ENCODE assay signal across 11 mouse cellular contexts in the genomic region with DNA sequence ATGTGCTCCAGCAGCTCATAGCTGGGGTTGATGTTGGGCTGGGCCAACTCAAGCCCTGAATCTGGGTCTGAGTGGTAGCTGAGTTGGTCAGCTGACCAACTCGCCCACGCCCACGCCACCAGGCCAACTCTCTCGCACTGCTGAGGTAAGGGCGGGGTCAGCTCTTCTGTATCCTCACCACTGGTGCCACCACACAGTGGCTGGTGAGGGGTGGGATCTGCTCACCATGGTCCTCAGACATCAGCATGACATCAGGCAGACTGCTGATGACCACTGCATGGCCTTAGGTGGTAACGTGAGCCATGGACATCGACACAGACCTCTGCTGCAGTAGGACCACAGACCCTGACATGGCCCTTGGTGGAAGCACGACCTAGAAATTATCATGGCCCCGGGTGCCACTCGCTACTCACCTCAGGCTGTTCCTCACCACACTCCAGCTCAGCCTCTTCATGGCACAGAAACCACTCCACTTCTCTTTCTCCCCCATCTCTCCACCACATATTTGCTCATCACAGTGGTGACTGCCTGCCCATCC.
"Had no signal": no experiment of that assay in that cellular context is flagged by ENCODE, and none has a peak within 500 bp of the region (broad histone marks: within the 10 kb centered on the region; RNA-seq: fewer than 3 reads in every experiment).

No protein-coding gene starts in this region.

- H3K4me1 ChIP-seq: liver, embryonic 15.5 days had no signal

- H3K4me2 ChIP-seq: liver, embryonic 11.5 days; liver, embryonic 15.5 days; midbrain, embryonic 11.5 days had no signal

- H3K27ac ChIP-seq: layer of hippocampus, adult 2 months; liver, embryonic 15.5 days had no signal

- DNase-seq: kidney, adult 18-20 months; kidney, postnatal 10 days; kidney, postnatal 4 days; lung, adult 2 months; right cerebral cortex, adult 18-20 months; right cerebral cortex, postnatal 25 days; thymus, postnatal 4 days had no signal

- H3K9ac ChIP-seq: liver, embryonic 15.5 days had no signal

- H3K4me3 ChIP-seq: layer of hippocampus, adult 2 months; liver, embryonic 15.5 days had no signal

- H3K27me3 ChIP-seq: liver, embryonic 15.5 days had no signal

- H3K9me3 ChIP-seq: liver, embryonic 15.5 days had no signal
